Mouse (Mus musculus) natural killer cell, adult 2 months (primary cell): ENCODE results near the gene Serpinb9d.
"Not testable (repeated sequence)": the region's sequence is repeated elsewhere in the genome, so short reads cannot be mapped to it uniquely, and the experiment has no call there.

ENCODE experiments used
- DNase-seq, 2 experiments: peaks; one replicate each; pipeline ENCODE4 v3.0.0; 2022; ENCODE audit warnings: low spot score in 2 of 2

The Serpinb9d gene

GRCm38 (mm10) chr13:33192659-33193058, at the start of gene Serpinb9d:
Gene Serpinb9d, plus strand, starts transcription at chr13:33192959.
- no peak for DNase-seq

- no peak for DNase-seq
Observed at GRCm38 (mm10) chr13:33159642-33160041, 33.1 kb upstream of the Serpinb9d start, which contains the start of gene Serpinb9c. Gene Serpinb9c, minus strand, starts transcription at chr13:33159742.

GRCm38 (mm10) chr13:33190486-33190885, 2.3 kb upstream of the Serpinb9d start:
- not testable (repeated sequence) for DNase-seq

GRCm38 (mm10) chr13:33199740-33200139, 7.0 kb downstream of the Serpinb9d start:
- DNase-seq = no peak

GRCm38 (mm10) chr13:33249312-33249711, 56.6 kb downstream of the Serpinb9d start, which contains the start of gene Serpinb9e:
Gene Serpinb9e, plus strand, starts transcription at chr13:33249612.
- not testable (repeated sequence) for DNase-seq
